Mouse (Mus musculus) monocyte, adult 2 months (primary cell): Measurements from ENCODE around the gene Fam198b.

Experiments used
- DNase-seq, 2 experiments: peaks; one replicate each; pipeline ENCODE4 v3.0.0; 2022; ENCODE audit warnings: low spot score in 2 of 2, low read depth in 1 of 2

The Fam198b gene

GRCm38 (mm10) chr3:79884305-79884704 is at the start of gene Fam198b:
Fam198b (plus strand) TSS chr3:79884533.
- DNase-seq, result no peak

GRCm38 (mm10) chr3:79838751-79839150 is 45.6 kb upstream of the Fam198b start:
- DNase-seq, result no peak

- DNase-seq, result no peak
Observed at GRCm38 (mm10) chr3:79841475-79841874, 42.9 kb upstream of the Fam198b start.

- DNase-seq, result peak in 1 of 2 experiments; percentile 13
Observed at GRCm38 (mm10) chr3:79842165-79842564, 42.2 kb upstream of the Fam198b start.

GRCm38 (mm10) chr3:79842616-79843016 is 41.7 kb upstream of the Fam198b start:
- DNase-seq, result peak; percentile 35 to 54

GRCm38 (mm10) chr3:79843999-79844398 is 40.3 kb upstream of the Fam198b start:
- no peak for DNase-seq

GRCm38 (mm10) chr3:79846633-79847032 is 37.7 kb upstream of the Fam198b start:
- no peak for DNase-seq

GRCm38 (mm10) chr3:79848841-79849240 is 35.5 kb upstream of the Fam198b start:
- DNase-seq, result no peak

- no peak for DNase-seq
Observed at GRCm38 (mm10) chr3:79849621-79850020, 34.7 kb upstream of the Fam198b start.

GRCm38 (mm10) chr3:79850656-79851055 is 33.7 kb upstream of the Fam198b start:
- DNase-seq, result no peak

- DNase-seq, result no peak
Observed at GRCm38 (mm10) chr3:79852108-79852507, 32.2 kb upstream of the Fam198b start.

GRCm38 (mm10) chr3:79852654-79853166 is 31.6 kb upstream of the Fam198b start, which contains the start of gene Tmem144:
Tmem144 (minus strand) TSS chr3:79852773.
- no peak for DNase-seq

GRCm38 (mm10) chr3:79857780-79858179 is 26.6 kb upstream of the Fam198b start:
- DNase-seq, result no peak

GRCm38 (mm10) chr3:79858221-79858620 is 26.1 kb upstream of the Fam198b start:
- no peak for DNase-seq

GRCm38 (mm10) chr3:79864824-79865223 is 19.5 kb upstream of the Fam198b start:
- DNase-seq, result no peak

- DNase-seq, result no peak
Observed at GRCm38 (mm10) chr3:79866089-79866488, 18.2 kb upstream of the Fam198b start.

GRCm38 (mm10) chr3:79866526-79866925 is 17.8 kb upstream of the Fam198b start:
- DNase-seq, result no peak

GRCm38 (mm10) chr3:79867121-79867709 is 17.1 kb upstream of the Fam198b start:
- no peak for DNase-seq

GRCm38 (mm10) chr3:79875471-79875870 is 8.9 kb upstream of the Fam198b start:
- DNase-seq, result no peak

GRCm38 (mm10) chr3:79878350-79878749 is 6.0 kb upstream of the Fam198b start:
- no peak for DNase-seq

GRCm38 (mm10) chr3:79879246-79879645 is 5.1 kb upstream of the Fam198b start:
- DNase-seq, result no peak

- no peak for DNase-seq
Observed at GRCm38 (mm10) chr3:79881645-79882044, 2.7 kb upstream of the Fam198b start.

GRCm38 (mm10) chr3:79883092-79883491 is 1.2 kb upstream of the Fam198b start:
- peak in 1 of 2 experiments; percentile 13 for DNase-seq
